Mouse (Mus musculus): ENCODE results near the gene Gimap4. TPM values are rescaled to one million over a fixed set of nuclear protein-coding genes. Genes with fewer than 3 reads are reported as not detected.

Gene Gimap4
- total and polyA plus RNA-seq, 3 experiments: 22.4 to 28.1 (median 25.3) TPM

DNA sequence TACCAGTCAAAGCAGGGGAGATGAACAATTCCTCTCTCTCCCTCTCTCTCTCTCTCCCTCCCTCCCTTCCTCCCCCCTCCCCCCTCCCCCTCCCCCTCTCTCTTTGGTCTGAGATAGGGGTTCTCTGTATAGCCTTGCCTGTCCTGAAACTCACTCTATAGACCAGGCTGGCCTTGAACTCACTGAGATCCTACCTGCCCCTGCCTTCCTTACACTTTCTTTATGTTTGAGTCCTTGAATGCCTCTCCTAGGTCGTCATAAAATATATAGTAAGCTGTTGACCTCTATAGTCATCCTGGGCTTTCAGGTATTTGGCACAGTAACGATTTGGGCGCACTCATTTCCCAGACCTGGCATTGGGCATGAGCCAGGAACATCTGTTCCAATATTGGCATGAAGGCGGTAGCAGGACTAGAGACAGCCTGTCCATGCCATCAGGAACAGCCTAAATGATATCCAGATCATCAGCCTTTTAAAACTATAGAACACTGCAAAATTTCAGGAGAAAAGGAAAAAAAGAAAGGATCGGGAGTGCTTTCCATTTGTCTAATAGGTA, 7.4 kb upstream of the Gimap4 start:
- 64% methylated on average over 5 of the region's 5 CpGs for WGBS

DNA sequence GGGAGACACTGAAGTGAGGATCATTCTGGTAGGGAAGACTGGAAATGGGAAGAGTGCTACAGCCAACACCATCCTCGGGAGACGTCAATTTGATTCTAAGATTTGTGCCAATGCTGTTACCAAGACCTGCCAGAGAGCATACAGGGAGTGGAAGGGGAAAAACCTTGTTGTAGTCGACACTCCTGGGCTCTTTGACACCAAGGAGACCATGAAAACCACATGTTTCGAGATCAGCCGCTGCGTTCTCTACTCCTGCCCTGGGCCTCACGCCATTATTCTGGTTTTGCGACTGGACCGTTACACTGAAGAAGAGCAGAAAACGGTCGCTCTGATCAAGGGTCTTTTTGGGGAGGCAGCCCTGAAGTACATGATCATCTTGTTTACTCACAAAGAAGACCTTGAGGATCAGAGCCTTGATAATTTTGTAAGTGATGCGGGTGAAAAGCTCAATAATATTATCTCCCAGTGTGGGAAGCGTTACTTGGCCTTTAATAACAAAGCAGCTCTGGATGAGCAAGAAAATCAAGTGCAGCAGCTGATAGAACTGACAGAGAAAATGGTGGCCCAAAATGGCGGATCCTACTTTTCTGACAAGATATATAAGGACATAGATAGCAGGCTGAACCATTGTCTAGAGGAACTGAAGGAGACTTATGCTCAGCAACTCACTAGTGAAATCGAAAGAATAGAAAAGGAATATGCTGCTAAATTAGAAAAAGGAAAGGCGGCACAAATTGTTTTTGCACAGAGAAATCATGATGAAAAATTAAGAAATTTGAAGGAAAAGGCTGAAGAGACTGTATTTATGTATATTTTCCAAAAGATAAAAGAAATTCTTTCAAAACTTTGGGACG, 6.6 kb upstream of the Gimap4 start:
- H3K9ac ChIP-seq (ENCODE audit: low read depth, low read length): no peak overlapping the region
- no peaks in the 10 kb centered on the region for H3K79me2 ChIP-seq (replicated peaks; ENCODE audit: control insufficient read depth, insufficient read depth, low read length)
- H3K27ac ChIP-seq: no peak overlapping the region
- H3K36me3 ChIP-seq (ENCODE audit: control insufficient read depth, insufficient read depth, low read length): no peaks in the 10 kb centered on the region
- no peak overlapping the region for H3K4me3 ChIP-seq
- H3K27me3 ChIP-seq (ENCODE audit: control insufficient read depth, insufficient read depth, low read length): no peaks in the 10 kb centered on the region
- DNase-seq: no peak
- no peak for TF ChIP-seq EP300 (IDR thresholded peaks at IDR 0.05; ENCODE audit: insufficient read depth, low read depth, low read length)
- TF ChIP-seq CTCF (IDR thresholded peaks at IDR 0.05): no peak
- no peak for TF ChIP-seq POLR2A (IDR thresholded peaks at IDR 0.05; ENCODE audit: insufficient read depth, low read depth, low read length)
- intact Hi-C loops (cut with DNase I): loop anchor here (2.0 kb wide), 2 partner anchors 29 to 31 kb away; partner anchors contain the start of gene Gimap8
- peaks cover 3% of the 10 kb centered on the region for H3K4me1 ChIP-seq (ENCODE audit: control insufficient read depth, insufficient read depth, low read length)
- WGBS: 93% methylated on average over 17 of the region's 17 CpGs

More for the DNA sequence above, 7.4 kb upstream of the Gimap4 start:
- Histone ChIP-seq H3K4me3 (peak overlapping the region; percentile 55), H3K27me3 (ENCODE audit: control insufficient read depth, insufficient read depth, low read length) (no peaks in the 10 kb centered on the region), H3K27ac (no peak overlapping the region; the same call in 1 of the 2 replicates), H3K79me2 (replicated peaks; ENCODE audit: control insufficient read depth, insufficient read depth, low read length) (no peaks in the 10 kb centered on the region), H3K9ac (ENCODE audit: low read depth, low read length) (no peak overlapping the region), H3K4me1 (ENCODE audit: control insufficient read depth, insufficient read depth, low read length) (peaks cover 1% of the 10 kb centered on the region), H3K36me3 (ENCODE audit: control insufficient read depth, insufficient read depth, low read length) (no peaks in the 10 kb centered on the region)
- intact Hi-C loops (cut with DNase I): loop anchor here (2.0 kb wide), 1 partner anchor 30 kb away; no protein-coding TSS in a partner anchor
- TF ChIP-seq POLR2A (IDR thresholded peaks at IDR 0.05; ENCODE audit: insufficient read depth, low read depth, low read length): no peak
- no peak for TF ChIP-seq EP300 (IDR thresholded peaks at IDR 0.05; ENCODE audit: insufficient read depth, low read depth, low read length)
- TF ChIP-seq CTCF (IDR thresholded peaks at IDR 0.05): no peak
- DNase-seq: no peak

DNA sequence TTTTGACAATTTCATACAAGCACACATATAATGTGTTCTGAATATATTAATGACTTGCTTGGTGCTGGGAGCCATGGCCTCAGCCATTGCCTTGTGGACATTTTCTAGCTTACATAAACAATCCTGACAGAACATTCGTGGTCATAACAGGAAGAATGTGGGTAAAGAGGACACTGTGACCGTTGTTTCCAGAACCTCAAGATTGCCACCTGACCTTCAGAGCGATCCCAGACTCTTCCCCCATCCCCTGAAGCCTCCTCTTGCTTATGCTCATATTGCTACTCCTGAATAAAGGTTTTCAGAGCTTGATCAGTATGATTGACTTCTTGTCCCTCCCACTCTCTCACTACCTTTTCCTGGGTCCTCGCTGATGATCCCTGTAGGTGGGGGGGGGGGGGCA, 6.0 kb upstream of the Gimap4 start:
- TF ChIP-seq CTCF (IDR thresholded peaks at IDR 0.05) (no peak), EP300 (IDR thresholded peaks at IDR 0.05; ENCODE audit: insufficient read depth, low read depth, low read length) (no peak), POLR2A (IDR thresholded peaks at IDR 0.05; ENCODE audit: insufficient read depth, low read depth, low read length) (no peak)
- no peaks in the 10 kb centered on the region for H3K36me3 ChIP-seq (ENCODE audit: control insufficient read depth, insufficient read depth, low read length)

DNA sequence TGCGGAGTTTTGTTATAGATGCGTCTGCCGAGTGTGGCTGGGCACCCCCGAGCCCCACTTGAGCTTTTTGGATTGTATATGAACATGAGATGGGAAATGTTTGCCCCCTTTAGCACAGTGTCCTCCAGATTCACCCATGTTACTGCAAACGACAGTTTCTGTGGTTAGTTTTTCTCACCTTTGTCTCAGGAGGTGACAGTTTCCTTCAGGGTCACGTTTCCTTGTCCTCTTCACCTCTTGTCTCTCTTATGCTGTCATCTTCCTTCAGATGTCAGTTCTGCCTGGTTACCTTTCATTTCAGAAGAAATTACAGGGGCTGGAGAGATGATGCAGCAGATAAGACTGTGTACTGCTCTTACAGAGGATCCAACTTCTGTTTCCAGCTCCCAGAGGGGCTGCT, 4.6 kb upstream of the Gimap4 start:
- Histone ChIP-seq H3K27ac (peak overlapping the region; percentile 4; the same call in 1 of the 2 replicates), H3K9ac (ENCODE audit: low read depth, low read length) (no peak overlapping the region), H3K4me3 (no peak overlapping the region), H3K4me1 (ENCODE audit: control insufficient read depth, insufficient read depth, low read length) (peaks cover 3% of the 10 kb centered on the region), H3K79me2 (replicated peaks; ENCODE audit: control insufficient read depth, insufficient read depth, low read length) (no peaks in the 10 kb centered on the region), H3K27me3 (ENCODE audit: control insufficient read depth, insufficient read depth, low read length) (no peaks in the 10 kb centered on the region), H3K36me3 (ENCODE audit: control insufficient read depth, insufficient read depth, low read length) (no peaks in the 10 kb centered on the region)
- 75% methylated on average over 6 of the region's 6 CpGs for WGBS
- no peak for DNase-seq
- intact Hi-C loops (cut with DNase I): loop anchor here (2.0 kb wide), 1 partner anchor 33 kb away; the partner anchor contains the start of gene Gimap8
- TF ChIP-seq CTCF (IDR thresholded peaks at IDR 0.05): no peak
- TF ChIP-seq POLR2A (IDR thresholded peaks at IDR 0.05; ENCODE audit: insufficient read depth, low read depth, low read length): no peak
- TF ChIP-seq EP300 (IDR thresholded peaks at IDR 0.05; ENCODE audit: insufficient read depth, low read depth, low read length): no peak

More for the DNA sequence above, 6.0 kb upstream of the Gimap4 start:
- H3K27me3 ChIP-seq (ENCODE audit: control insufficient read depth, insufficient read depth, low read length): no peaks in the 10 kb centered on the region
- peaks cover 3% of the 10 kb centered on the region for H3K4me1 ChIP-seq (ENCODE audit: control insufficient read depth, insufficient read depth, low read length)
- WGBS: 67% methylated on average over 4 of the region's 4 CpGs
- DNase-seq: no peak
- H3K27ac ChIP-seq: no peak overlapping the region
- H3K4me3 ChIP-seq: no peak overlapping the region
- intact Hi-C loops (cut with DNase I): loop anchor here (2.0 kb wide), 1 partner anchor 32 kb away; the partner anchor contains the start of gene Gimap8
- H3K79me2 ChIP-seq (replicated peaks; ENCODE audit: control insufficient read depth, insufficient read depth, low read length): no peaks in the 10 kb centered on the region
- no peak overlapping the region for H3K9ac ChIP-seq (ENCODE audit: low read depth, low read length)

DNA sequence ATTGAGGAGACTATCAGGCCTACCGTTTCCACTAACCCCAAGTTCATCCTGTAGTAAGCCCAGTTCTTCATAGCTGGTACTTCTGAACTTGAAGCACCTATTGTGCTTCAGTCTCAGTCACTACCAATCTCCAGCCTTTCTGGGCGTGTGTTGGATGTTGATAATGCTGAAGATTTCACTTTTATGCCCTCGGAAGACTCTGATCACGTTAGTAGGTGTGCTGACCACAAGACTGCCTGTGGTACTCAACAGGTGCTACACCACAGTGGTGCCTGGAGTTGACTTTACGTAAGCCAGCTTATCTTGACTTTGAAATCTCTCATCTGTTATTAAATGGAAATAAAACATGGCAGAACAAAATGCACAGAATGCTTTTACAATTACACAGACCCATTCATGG, 3.9 kb upstream of the Gimap4 start:
- no peak overlapping the region for H3K9ac ChIP-seq (ENCODE audit: low read depth, low read length)
- no peak overlapping the region for H3K4me3 ChIP-seq
- no peak for DNase-seq
- H3K79me2 ChIP-seq (replicated peaks; ENCODE audit: control insufficient read depth, insufficient read depth, low read length): no peaks in the 10 kb centered on the region
- intact Hi-C loops (cut with DNase I): no loop called here
- WGBS: 76% methylated on average over 5 of the region's 5 CpGs
- no peak overlapping the region for H3K27ac ChIP-seq
- H3K27me3 ChIP-seq (ENCODE audit: control insufficient read depth, insufficient read depth, low read length): no peaks in the 10 kb centered on the region
- TF ChIP-seq POLR2A (IDR thresholded peaks at IDR 0.05; ENCODE audit: insufficient read depth, low read depth, low read length) (no peak), EP300 (IDR thresholded peaks at IDR 0.05; ENCODE audit: insufficient read depth, low read depth, low read length) (no peak), CTCF (IDR thresholded peaks at IDR 0.05) (no peak)
- peaks cover 3% of the 10 kb centered on the region for H3K4me1 ChIP-seq (ENCODE audit: control insufficient read depth, insufficient read depth, low read length)
- no peaks in the 10 kb centered on the region for H3K36me3 ChIP-seq (ENCODE audit: control insufficient read depth, insufficient read depth, low read length)
